Mouse (Mus musculus) cerebellum, adult 18-20 months (tissue): ENCODE measurements around the gene Rest.

Experiments used
- DNase-seq, 2 experiments: peaks; one replicate each; pipeline ENCODE4 v3.0.0; 2021

The Rest gene

DNA sequence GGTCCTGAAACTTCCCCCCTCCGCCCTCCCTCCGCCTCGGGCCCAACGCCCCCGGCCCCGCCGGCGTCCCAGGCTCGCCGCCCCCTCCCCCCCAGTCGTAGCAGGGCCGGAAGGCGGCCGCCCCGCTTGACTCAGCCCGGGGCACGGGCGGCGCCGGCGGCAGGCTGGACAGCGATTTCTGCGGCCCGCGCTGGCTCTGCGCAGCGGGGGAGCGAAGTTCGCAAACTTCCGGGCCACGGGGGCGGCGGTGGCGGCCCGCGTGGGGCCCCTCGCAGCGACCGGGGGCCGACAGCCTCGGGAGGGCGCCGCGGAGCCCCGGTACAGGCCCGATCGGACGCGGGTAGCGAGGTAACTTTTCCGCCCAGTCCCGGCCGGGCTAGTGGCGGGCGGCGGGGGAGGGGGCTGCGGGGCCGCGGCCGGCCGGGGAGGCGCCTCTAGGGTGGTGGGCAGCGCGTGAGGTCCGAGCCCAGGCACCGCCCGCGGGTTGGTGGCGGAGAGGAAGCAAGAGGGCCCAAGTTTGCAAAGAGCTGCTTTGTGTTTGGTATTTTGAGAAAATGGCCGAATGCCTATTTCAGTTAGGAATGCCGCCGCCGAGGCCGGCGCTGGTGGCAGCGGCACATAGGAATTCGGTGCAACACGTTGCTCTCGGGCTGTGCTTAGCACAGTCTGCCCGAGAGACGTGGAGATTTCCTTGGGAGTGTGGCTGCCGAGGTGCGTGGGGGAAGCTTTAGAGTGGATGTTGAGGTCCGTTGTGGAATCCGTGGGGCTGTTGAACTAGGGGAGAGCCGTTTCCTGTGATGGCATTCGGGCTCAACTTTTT is 985 bp downstream of the Rest start:
- DNase-seq, result peak; percentile 11 to 24

DNA sequence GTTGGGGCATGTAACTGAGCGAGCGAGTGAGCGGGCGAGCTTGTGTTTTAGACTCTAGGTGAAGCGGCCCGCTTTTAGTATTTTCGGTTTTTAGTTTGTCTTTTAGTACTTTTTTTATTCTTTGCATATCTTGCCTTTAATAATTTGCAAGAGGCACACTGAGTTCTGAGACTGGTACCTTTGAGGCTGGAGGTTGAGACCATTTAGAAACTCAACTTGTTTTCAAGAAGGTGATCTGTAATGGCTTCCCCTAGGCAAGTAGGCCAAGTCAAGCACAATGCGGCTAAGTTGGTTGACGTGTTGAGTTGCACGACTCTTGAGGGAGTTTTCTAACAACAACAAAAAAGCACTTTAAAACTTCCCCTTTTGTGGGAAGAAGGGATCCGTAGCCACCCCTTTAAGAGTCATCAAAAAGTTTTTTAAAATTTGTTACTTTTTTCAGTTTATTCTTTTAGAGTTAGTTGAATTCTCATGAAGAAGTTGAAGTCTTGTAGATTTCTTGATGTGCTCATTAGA is 1.7 kb downstream of the Rest start:
- no peak for DNase-seq

DNA sequence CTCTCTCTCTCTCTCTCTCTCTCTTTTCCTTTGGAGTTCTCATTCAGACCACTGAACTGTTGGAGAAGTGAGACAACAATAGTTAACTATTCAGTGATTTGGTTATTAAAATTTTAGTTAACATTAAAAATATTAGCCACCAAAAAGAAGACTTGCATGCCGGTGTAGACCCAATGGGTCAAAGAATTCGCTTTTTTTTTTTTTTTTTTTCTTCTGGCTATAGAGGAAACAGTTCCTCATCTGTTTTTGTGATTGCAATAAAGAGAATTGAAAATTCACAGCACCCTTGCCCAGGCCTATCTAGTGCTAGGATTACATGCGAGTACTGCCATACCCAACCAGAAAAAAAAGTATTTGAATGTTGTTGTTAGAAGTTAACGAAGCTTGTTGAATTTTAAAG is 2.1 kb downstream of the Rest start:
- DNase-seq, result no peak

DNA sequence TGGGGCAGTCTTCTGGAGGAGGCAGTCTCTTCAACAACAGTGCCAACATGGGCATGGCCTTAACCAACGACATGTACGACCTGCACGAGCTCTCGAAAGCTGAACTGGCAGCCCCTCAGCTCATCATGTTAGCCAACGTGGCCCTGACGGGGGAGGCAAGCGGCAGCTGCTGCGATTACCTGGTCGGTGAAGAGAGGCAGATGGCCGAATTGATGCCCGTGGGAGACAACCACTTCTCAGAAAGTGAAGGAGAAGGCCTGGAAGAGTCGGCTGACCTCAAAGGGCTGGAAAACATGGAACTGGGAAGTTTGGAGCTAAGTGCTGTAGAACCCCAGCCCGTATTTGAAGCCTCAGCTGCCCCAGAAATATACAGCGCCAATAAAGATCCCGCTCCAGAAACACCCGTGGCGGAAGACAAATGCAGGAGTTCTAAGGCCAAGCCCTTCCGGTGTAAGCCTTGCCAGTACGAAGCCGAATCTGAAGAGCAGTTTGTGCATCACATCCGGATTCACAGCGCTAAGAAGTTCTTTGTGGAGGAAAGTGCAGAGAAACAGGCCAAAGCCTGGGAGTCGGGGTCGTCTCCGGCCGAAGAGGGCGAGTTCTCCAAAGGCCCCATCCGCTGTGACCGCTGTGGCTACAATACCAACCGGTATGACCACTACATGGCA is 2.8 kb downstream of the Rest start:
- DNase-seq, result no peak

DNA sequence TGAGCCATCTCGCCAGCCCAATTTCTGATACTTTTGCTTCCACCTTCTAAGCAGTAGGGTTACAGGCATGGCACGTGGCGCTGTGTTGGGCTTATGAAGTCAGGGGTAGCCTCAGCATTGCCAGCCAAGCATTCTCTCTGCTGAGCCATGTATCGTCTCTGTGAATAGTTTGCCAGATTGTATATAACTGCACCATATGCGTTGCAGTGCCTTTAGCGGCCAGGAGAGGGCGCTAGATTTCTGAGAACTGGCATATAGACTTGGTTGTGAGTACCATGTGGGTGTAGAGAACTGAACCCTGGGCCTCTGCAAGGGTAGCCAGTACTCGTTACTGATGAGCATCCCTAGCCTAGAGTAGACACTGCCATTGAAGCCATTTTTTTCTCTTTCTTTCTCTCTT is 4.1 kb downstream of the Rest start:
- DNase-seq, result no peak

DNA sequence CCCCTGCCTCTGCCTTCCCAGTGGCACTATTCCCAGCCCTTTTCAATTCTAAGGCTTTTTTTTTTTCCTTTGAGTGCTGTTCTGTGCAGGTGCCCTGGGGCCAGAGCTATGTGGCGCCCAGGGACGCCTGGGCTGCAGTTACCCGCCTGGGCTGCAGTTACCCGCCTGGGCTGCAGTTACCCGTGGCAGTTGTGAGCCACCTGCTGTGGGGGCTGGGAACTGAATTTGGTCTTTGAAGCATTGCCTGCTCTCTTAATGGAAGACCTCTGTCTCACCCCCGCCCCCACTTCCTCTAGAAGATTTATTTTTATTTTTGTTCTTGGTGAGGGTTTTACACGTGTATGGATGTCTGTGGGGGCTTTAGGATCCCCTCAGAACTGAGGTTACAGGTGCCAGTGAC is 7.9 kb downstream of the Rest start:
- no peak for DNase-seq

DNA sequence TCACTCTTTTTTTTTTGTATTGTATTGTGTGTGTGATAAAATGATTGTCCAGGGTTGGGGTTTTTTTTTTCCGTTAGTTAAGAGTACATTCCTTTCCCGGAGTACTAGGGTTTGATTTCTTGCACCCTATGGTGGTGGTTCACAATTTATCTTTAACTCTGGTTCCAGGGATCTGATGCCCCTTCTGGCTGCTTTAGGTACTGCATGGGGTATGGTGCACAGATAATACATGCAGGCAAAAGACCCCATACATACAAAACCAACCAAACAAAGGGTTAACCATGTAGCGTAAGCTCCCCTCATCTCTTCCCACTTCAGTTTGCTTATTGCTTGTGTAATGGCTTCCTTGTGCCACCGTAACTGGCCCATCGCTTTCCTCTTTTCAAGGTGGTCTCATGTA is 10.7 kb downstream of the Rest start:
- peak; percentile 14 to 17 for DNase-seq

DNA sequence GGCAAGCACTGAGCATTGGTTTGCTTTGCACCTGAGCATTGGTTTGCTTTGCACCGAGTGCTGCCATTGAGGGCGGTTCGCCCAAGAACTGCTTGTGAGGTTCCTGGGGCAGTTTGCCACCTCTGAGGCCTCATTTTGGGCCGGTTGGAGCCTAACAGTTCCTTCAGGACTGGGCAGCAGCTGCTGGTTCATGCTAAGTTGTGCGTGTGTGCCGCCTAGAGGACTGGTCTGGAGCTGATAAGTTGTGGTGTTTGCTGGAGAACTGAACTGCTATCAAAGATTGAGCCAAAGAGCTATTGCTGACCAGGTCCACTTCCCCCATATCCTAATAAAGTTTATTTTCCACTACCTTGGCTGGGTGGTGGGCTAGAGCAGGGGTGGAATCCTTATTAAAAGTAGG is 11.9 kb downstream of the Rest start:
- DNase-seq, result no peak

DNA sequence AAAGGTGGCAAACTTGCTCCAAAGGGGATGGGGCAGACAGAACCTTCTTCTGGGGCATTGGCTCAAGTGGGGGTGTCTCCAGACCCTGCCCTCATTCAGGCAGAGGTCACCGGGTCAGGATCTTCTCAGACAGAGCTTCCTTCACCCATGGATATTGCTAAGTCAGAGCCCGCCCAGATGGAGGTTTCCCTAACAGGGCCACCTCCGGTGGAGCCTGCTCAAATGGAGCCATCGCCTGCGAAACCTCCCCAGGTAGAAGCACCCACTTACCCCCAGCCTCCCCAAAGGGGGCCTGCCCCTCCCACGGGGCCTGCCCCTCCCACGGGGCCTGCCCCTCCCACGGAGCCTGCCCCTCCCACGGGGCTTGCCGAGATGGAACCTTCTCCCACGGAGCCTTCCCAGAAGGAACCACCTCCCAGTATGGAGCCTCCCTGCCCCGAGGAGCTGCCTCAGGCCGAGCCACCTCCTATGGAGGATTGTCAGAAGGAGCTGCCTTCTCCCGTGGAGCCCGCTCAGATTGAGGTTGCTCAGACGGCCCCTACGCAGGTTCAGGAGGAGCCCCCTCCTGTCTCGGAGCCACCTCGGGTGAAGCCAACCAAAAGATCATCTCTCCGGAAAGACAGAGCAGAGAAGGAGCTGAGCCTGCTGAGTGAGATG is 16.4 kb downstream of the Rest start:
- DNase-seq, result peak; percentile 10 to 11

DNA sequence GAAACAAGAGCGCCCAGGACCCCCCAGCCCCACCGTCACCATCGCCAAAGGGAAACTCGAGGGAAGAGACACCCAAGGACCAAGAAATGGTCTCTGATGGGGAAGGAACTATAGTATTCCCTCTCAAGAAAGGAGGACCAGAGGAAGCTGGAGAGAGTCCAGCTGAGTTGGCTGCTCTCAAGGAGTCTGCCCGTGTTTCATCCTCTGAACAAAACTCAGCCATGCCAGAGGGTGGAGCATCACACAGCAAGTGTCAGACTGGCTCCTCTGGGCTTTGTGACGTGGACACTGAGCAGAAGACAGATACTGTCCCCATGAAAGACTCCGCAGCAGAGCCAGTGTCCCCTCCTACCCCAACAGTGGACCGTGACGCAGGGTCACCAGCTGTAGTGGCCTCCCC is 17.0 kb downstream of the Rest start:
- peak; percentile 35 to 44 for DNase-seq

DNA sequence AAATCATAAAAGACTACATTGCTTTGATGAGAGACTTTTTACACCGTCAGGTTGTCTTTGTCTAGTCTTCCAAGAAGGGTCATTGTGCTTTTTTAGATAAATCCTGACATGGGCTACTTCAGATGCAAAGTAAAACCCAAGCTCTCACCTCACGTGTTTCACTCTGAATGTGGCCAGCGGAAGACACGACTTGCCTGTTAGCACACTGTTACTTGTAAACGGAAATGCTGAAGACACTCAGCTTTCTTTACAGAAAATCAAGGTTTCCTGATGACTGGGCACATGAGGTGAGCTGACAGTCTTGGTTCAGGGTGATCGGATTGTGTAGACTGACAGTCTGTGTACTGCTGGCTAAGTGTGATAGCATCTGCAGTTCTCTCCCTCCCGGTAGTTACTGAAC is 20.4 kb downstream of the Rest start:
- no peak for DNase-seq

DNA sequence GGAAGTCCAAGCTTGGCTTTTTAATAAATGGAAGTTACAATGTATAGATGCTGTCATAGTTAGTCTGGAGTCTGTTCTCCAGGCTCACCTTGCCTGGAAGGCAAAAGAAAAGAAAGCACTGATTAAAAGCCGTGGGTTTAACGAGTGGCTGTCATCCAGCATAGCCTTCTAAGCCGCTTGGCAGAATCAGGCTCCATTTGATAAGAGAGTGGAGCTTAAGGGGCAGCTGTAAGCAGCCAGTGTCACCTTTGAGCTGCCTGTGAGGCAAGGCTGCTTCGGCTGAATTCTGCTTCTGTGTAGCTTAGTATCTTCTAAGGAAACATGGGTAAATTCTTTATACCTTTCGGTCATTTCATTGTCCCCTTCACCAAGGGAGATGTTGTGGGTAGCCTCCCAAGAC is 21.6 kb downstream of the Rest start:
- DNase-seq, result no peak

DNA sequence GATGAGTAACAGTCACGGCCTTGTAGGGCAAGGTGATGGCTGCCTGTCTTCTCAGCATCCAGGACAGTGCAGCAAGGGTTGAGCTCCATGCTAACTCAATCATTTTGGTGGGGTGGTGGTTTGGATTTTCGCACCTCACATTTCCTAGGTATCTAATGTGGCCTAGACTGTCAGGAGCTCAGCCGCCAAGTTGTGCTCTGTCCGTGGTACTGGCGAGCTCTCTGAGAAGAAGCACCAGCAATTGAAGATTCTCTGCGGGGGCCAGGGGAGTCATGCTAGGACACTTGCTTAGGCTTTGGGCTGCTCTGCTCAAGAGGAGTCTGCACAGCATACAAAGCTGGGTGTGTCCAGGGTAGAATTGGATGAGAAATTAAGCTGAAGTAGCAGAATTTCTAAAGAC is 22.6 kb downstream of the Rest start:
- no peak for DNase-seq

DNA sequence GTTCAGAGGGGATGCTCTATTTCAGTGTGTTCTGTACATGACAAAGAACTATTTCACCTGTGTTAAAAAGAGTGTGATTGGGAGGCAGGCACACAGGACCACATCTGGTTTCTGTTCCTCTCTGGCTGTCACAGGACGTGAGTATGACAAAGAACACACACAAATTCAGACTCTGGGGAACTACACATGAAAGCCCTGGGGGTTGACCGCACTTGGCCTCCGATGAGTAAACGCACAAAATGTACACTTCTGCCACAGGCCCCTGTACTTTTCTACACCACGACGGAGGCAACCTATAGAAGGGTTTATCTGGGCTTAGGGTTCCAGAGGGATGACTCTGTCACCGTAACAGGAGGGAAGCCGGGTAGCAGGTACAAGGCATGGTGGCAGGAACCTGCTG is 24.4 kb downstream of the Rest start:
- no peak for DNase-seq

DNA sequence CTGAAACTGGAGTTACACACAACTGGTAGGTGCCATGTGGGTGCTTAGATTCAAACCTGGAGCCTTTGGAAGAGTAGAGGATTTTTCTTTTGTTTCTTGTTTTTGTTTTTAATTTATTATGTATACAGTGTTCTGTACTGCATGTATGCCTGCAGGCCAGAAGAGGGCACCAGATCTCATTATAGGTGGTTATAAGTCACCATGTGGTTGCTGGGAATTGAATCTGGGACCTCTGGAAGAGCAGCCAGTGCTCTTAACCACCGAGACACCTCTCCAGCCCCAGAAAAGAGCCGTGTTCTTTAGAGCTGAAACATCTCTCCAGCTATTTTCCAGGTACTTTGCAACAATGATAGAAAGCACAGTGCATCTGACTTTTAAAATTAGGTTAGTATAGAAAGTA is 25.3 kb downstream of the Rest start:
- DNase-seq, result no peak

DNA sequence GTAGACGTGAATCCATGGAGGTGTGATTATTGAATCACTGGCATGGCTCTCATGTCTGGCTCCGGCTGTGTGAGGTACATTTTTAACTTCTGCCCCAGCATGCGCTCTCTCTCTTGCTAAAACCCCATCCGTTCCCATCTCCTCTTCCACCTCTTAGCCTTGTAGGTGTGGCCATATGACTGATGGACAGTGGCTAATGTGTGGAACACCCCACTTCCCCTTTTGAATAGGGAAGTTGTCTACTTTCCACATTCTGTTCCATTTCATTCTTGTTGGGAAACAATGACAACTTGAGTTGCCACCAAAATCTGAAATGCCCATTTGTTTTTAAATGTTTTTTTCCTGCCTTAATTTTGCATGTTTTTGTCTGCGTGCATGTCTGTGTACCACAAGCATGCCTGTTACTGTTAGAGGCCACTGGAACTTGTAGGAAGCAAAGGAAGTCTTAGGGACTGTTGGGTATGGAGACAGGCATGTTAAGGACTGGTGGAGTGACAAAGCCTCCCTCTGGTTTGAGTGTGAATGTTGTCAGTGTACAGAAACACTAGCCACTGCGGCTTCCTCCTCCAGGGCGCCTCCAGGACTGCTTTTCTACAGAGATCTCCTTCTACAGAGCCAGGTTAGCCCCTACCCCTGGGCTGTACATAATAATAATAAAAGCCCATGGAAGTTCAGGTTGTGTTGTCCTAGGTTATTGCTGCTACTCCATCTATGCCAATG is 27.7 kb downstream of the Rest start:
- no peak for DNase-seq

DNA sequence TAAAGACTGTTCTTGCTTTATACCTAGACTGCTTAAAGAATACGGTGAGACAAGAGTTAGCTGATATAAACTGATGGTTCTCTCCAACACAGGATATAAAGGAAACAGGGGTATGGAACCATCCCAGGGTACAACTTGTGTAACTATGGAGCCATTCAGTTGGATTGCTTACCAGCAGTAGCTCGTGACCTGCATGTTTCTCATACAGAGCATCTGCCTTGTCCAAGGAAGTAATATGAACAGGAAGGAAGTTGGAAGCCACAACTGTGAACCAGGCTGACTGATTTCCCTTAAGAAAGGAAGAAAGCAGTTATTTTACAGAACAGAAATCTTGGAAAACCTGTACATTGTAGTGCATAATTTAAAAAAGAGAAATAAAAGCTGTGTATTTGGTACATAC is 34.2 kb downstream of the Rest start:
- no peak for DNase-seq

DNA sequence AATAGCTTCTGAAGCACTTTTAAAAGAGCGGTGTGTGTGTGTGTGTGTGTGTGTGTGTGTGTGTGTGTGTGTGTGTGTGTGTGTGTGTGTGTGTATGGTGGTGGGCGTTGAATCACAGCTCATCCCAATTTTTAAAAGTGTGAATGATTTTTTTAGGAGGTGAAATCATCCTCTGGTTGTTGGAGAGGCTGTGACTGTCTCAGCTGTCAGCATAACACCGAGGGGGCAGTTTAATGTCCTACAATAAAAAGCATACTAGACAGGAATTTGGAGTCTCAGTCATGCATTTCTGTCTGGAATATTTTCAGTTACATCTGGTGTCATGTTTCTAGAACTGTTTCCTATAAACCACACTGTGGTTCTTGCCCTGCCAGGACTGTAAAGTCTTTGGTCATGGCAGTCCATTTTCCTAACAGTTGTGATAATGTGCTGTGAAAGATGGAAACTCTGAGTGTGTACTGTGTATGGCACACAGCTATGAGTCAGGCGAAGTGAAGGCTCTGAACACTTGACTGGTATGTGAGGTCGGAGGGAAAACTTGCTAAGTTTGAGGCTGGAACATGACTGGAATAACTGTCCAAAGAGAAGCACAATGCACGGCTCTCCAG is 36.1 kb downstream of the Rest start:
- DNase-seq, result no peak

DNA sequence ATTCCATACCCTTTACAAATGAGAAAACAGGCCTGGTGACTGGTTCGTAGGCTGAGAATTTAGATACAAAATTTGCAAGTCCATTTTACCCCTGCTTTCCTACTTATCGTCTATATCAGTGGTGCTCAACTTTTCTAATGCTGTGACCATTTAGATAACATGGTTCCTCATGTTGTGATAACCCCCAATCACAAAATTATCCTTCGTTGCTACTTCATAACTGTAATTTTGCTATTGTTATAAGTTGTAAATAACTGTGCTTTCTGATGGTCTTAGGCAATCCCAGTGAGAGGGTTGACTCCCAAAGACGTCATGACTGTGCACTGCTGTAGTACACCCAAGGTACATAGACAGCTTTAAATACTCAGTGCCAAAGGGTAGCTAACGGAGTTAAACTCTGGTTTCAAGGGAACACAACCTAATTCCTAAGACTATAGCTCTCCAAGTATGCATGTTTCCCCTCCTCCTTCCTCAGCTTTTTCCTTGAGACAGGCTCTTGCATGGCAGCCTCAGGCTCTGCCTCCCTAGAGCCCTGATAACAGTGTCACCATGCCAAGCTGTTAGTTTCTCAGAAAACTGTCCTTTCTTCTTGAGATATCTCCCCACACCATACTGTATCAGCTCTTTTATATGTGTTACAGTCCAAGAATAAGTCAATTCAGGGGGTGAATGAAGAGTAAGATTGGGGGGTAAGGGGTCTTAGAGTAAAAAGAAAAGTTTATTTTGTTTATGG is 42.7 kb downstream of the Rest start:
- no peak for DNase-seq

DNA sequence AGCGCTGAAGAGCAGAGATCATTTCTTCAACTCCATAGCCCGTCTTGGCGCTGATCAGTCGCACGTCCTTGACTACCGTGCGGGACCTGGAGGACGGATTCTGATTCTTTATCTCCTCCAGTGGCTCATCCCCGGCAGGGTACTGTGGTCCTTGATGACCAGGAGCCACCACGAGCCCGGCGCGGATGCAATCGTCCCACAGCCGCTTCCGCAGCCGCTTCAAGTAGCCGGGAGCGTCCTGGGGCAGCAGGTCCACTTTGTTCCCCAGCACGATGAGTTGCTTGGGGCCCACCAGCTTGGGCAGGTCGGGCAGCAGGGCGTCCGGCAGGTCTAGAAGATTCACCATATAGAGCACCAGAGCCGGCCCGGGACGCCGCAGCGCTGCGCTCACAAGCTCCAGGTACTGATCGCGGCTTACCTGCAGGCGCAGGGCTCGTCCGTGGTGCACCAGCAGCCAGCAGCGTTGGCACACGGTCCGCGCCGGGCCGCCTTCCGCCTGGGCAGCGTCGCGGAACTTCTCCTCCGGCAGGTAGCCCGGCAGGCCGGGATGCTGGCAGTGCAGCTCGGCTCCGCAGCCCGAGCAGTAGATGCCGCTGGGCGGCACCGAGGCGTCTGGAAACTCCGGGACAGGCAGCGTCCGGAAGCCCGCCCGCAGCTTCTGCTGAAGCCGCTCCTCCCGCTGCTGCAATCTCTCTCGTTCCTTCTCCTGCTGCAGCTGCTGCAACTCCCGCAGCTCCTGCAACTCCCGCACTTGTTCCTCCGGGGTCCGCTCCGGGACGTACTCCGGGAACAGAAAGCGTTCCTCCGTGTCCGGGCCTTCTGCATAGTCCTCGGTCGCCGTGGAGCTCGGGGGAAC is 44.0 kb downstream of the Rest start:
- peak; percentile 41 to 63 for DNase-seq
